Mouse (Mus musculus) heart, postnatal 4 days (tissue): ENCODE data around the gene Fasl. TPM values are rescaled to one million over a fixed set of nuclear protein-coding genes. Genes with fewer than 3 reads are reported as not detected.
A peak's percentile ranks its signal among the peaks of the same experiment; 100 is the strongest.

ENCODE experiments used
- DNase-seq: peaks from one replicate; pipeline ENCODE4 v3.0.0; 2021
- total RNA-seq, 2 experiments: library from RNA; stranded (reverse); gene quantifications; 2 replicates each; pipeline ENCODE4 v1.2.3; 2021

Gene Fasl
- total RNA-seq, 2 experiments from 2014 or later: not detected

DNA sequence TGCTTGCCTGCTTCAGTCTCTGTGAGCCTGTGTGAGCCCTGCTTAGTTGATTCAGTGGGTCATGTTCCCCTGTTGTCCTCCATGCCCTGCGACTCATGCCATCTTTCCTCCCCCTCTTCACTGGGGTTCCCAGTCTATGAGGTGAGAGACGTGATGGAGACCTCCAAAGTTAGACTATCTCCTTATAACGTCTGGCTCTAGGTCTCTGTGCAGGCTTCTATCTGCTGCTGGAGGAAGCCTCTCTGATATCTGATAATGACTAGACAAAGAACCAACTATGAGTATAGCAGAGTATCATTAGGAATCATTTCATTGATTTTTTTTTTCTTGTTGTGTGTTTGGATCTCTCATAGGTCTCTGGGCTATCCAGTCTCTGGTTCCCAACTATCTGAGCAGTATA lies 31.7 kb downstream of the Fasl start:
- no peak for DNase-seq

DNA sequence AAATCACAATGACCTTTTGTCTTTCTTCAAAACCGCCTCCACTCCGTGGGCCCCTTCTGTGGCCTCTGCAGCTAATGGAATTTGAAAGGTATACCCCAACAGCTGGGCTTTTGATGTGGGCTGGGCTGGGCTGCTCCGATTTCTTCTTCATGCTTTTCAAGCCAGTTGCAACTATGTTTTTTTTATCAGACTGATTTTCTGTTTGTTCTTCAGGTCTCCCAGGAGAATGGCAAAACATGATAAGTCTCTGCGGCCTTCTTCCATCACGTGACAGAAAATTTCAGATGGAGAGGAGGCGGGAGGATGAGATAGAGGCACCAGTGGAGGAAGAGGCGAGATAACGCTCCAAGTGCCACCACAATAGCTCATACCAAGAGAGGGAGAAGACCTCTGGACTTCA lies 37.0 kb downstream of the Fasl start:
- no peak for DNase-seq

DNA sequence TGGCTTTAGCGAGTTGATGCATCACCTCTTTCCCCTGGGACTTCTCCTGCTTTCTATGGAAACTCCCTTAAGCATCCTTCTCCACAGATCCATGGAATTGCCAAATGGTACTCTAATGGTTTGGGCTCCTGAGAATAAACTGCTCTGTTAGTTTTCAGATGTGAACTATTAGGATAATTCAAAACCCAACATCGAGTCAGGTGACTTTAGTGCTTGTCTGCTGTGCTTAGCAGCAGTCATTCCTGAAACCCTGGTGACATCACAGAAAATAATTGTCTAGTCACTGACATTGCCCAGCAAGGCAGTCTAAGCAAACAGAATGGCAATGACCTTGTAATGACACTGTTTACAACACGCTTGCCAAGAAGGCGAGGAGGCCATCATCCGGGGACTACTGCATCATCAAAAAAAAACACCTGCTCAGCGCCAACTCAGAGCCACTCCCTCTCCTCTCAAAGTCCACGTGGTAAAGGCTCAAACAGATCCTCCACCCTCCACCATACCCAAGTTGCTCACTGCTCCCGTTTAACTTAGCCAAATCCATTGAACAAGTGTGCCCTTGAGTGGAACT lies 37.7 kb downstream of the Fasl start:
- DNase-seq: no peak

DNA sequence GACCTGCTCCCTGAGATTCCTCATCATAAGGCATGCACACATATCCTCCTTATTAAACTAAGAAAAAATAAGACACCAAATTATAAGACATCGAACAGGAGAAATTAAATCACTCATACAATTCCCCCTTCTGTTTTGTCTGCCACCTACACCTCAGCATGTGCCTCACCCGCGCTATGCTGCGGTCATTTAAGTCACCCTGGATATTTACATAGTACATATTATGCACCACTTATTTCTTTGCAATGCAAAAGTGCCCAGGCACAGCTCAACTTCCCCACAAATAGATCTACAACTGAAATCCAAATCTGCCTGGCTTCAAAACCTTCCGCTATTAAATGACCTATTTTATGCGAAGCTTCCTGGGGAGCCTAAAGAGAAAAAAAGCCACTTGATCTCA lies 39.6 kb downstream of the Fasl start:
- DNase-seq: no peak

DNA sequence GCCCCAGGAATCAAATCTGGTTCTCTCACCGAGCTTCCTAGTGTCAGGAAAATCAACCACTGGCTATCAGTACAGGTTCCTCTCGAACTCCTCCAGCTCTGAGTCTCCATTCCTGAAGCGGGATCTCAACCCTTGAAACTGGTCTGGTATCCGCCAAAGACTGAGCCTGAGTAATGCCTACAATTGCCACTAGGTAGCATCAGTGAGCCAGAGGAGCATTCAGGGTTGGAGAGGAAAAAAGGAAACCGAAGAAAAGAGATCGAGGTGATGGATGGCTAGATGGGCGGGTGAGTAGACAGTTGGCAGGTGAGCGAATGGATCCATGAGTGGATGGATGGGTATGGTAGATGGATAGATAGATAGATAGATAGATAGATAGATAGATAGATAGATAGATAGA lies 40.2 kb downstream of the Fasl start:
- peak; percentile 77 for DNase-seq

DNA sequence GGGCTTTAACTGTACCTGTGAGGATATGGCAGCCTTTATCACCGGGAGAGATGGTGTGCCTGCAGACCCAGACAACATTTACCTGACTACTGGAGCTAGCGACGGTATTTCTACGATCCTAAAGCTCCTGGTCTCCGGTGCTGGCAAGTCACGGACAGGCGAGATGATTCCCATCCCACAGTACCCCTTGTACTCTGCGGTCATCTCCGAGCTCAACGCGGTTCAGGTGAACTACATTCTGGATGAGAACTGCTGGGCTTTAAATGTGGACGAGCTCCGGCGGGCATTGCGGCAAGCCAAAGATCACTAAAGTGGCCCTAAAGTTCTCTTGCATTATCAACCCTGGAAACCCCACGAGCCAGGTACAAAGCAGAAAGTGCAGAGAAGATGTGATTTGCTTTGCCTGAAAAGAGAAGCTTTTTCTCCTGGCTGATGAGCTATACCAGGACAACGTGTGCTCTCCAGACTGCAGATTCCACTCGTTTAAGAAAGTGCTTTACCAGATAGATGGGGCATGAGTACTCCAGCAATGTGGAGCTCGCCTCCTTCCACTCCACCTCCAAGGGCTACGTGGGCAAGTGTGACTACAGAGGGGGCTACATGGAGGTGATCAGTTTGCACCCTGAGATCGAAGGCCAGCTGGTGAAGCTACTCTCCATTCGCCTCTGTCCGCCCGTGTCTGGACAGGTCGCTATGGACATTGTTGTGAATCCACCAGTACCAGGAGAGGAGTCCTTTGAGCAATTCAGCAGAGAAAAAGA lies 41.6 kb downstream of the Fasl start:
- no peak for DNase-seq

DNA sequence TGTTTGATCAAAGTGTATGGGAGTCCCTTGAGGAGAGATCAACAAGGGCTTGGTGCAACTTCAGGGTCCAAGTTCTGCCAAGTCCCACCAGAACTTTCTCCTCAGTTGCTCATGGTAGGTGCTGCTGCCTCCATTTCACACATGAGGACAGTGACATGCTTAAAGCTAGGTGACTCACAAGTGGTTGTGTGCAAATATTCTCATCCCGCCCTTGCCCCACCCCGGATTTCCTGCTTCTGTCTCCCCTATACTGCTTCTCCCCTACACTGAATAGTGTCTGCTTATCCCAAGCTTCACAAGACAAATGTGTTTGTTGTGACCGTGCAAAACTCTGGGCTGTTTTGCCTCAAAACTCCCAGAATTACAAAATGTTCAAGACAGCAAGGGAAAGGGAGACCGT lies 43.4 kb downstream of the Fasl start:
- no peak for DNase-seq

DNA sequence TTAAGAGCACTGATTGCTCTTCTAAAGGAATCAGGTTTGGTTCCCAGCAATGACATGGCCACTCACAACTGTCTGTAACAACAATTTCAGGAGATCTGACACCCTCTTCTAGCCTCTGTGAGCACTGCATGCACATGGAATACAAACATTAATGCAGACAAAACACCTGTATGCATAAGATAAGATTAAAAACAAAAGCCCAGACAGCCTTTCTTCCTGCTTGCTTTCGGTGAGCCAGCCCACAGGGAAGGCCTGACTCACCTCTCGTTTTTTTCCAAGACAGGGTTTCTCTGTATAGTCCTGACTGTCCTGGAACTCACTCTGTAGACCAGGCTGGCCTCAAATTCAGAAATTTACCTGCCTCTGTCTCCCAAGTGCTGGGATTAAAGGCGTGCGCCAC lies 44.1 kb downstream of the Fasl start:
- DNase-seq: no peak

DNA sequence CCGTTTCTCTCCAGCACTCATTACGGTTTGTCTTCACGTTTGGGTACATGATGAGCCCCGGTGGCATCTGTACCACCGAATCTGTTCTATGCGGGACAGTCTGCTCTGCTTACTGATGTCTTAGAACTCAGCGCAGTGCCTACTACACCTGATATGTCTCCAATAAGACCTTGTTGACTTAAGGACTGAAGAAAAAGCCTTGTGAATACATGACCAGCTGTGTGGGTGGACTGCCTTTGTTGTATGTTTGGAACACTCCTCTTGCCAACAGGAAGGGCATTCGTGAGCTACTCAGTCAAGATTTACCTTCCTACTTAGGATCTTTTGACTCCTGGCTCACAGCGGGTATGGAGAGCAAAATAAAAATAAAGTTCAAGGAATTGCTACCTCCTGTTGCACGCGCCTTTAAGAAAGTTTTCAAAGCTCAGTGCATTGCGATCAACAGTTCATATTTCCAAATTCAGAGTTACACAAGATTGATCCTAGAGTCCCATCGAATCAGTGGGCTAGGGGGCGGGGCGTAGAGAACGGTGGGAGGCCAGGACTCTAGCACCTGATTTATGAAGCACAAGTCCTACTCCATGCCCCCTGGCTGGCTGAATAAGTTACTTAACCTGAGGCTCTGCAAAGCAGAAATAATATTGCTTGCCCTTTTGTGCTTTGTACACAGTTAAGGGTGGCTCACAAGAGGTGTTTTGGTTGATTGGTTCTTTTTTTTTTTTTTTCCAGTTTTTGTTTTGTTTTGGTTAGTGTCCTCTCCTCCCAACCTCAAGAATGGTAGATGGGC lies 45.6 kb downstream of the Fasl start:
- DNase-seq: no peak

DNA sequence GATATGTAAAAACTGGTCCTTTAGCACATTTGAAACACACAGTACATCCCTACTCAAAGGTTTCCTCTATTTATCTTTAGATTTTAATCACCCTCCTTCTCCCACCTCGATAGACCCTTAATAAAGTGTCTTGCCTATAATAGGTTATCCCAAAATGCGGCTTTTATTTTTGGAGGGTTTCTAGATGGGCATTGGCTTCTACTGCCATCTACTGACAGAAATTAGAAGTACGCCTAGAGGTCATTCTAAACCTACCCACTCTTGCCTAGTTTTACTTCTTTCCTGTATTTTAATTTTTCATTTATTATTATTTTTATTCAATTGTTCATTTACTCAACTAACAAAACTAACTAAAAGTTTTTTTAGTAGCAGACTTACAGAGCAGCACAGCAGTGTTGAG lies 51.4 kb downstream of the Fasl start:
- DNase-seq: peak; percentile 12

DNA sequence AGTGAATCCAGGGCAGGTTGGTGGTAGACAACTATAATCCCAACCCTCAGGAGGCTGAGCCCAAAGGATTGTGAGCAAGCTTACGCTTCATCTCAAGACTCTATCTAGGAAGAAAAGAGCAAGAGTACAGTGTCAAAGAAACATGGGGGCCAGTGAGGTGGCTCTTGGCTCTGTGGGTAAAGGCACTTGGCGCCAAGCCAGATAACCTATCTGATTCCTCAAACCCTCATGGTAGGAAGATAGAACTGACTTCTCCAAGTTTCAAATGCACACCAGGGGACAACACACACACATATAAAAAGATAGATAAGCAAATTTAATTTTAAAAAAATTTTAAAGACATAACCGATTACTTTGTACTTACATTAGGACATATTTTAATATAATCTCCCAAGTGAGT lies 52.0 kb downstream of the Fasl start:
- peak; percentile 3 for DNase-seq

DNA sequence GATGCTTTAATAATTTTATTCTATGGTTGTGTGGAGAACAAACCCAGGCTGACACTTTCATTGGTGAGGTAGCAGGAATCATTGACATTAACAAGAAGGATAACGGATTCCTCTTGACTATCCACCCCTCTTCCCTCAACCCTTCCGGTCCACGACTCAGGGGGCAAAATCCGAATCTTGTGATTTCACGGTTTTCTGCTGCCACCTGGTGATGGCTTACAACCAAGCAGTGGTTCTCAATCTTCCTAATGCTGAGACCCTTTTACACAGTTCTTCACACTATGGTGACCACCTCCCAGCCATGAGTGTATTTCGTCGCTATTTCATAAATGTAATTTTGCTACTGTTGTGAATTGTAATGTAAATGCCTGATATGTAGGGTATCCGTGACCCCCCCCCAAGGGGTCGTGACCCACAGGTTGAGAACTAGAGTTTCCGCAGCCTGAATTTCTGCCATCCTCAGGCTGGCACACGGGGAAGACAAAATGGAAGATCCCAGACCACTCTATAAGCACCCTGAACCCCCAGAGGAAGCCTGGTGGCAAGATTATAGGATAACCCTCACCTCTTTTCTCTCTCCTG lies 52.7 kb downstream of the Fasl start:
- DNase-seq: peak; percentile 29

DNA sequence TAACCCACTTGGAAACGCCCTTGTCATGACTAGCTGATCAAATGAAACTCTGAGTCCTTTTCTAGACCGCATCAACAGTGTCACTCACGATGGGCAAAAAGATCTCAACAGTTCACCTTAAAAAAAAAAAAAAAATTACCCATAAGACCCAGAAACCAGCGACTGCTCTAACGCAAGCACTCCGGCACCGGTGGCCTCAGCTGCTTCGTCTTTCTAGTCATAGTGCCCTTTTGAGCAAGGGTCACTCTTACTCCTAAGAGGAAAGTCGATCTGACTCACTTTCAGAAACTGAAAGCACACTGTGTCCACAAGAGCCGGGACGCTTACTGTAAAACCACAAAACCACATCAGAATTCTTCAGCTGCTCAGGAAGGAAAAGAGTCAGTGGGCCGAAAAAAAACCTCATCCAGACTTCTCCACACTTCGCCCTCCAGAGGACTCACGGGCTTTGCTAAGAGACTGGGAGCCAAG lies 53.5 kb downstream of the Fasl start:
- no peak for DNase-seq

DNA sequence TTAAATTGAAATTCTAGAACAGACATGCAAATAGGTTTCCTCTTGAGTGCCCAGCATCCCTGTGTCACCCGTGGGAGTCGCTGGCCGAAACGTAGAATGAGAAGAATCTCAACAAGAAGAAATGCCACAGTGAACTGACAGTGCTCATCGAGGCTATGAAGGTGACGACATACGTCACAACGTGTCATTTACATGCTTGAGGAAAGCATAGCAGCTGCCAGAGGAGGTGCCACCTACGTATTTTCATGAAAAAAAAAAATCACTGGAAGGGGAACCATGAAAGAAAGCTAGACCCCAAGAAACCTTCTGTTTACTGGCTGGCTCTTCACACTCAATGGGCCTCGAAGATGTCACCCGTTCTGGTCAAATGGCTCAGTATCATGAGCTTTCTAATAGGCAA lies 54.0 kb downstream of the Fasl start:
- no peak for DNase-seq

Other genes with a start within 250 kb of the Fasl start
- 10 to 100 TPM; 27.1 to 29.2 TPM for gene Suco, start 88.2 kb upstream of the Fasl start, total RNA-seq
- 10 to 100 TPM; 14.8 to 16.7 TPM for gene Pigc, start 180.7 kb upstream of the Fasl start, total RNA-seq
- gene 4930558K02Rik, start 191.1 kb upstream of the Fasl start, total RNA-seq: not detected